Mouse (Mus musculus) skeletal muscle tissue, adult 2 months (tissue): ENCODE measurements around the gene Fcer1g.

ENCODE experiments used
- DNase-seq: peaks from one replicate; pipeline ENCODE4 v3.0.0-alpha.2; 2012; ENCODE audit warnings: low read depth, low spot score

The Fcer1g gene

DNA sequence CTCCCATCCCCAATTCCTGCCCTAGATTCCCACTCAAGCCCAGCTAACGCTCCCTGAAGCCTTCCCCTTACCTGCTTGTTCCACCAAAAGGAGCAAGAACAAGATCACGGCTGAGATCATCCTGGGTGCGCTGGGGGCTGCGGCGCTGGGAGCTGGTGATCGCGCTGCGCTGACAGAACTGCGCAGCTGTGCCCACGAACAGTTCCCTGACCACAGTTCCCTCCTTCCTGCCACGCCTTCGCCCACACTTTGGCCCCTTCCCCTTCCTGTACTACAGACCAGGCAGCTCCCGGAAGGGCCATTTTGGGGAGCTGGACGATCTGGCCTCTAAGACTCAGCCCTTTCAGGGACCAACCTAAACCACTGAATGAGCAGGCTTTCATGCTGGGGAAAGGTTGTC is at the start of gene Fcer1g:
Gene Fcer1g (minus strand): TSS at position 240 of the 400 bp plus-strand sequence.
- no peak for DNase-seq

DNA sequence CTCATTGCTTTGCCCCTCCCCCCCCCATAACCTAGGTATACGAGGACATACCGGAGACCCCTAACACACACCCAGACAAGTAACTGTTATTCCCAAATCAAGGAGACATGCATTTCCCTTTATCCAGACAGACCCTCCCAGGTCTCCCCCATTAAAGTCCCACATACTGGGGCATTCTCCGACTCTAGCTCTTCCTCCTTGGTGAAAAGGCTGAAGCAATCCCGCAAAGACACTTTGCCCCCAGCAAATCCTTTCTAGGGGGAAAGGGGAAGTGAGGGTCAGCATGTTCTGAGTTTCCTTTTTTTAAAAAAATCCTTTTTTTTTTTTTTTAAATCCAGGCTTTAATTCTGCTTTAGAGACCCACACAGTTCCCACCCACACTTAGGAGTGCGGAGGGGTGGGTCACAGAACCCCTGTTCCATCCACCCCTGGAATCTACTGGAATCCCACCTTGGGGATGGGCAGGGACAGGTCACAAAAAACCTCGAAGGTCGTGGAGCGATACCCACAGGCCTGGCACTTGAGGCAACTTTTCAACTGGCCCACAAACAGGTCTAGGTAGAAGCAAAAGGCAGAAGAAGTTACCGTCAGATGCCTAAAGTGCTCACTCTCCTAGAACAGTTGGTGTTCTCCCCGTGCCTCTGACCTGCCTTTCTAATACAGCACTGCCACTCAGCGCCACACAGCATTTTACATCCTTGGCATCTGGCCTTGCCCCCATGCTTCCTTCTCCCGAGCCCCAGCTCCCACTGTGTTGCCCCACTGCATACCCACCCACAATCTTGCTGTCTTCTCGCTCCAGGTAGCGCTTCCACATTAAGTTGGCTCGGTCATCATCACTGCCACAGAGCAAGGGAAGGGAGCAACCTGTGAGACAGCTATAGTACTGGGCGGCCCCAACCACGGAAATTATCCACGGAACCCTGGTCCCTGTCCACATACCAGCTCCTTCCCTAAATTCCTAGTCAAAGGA is 49.3 kb upstream of the Fcer1g start:
- DNase-seq = no peak

DNA sequence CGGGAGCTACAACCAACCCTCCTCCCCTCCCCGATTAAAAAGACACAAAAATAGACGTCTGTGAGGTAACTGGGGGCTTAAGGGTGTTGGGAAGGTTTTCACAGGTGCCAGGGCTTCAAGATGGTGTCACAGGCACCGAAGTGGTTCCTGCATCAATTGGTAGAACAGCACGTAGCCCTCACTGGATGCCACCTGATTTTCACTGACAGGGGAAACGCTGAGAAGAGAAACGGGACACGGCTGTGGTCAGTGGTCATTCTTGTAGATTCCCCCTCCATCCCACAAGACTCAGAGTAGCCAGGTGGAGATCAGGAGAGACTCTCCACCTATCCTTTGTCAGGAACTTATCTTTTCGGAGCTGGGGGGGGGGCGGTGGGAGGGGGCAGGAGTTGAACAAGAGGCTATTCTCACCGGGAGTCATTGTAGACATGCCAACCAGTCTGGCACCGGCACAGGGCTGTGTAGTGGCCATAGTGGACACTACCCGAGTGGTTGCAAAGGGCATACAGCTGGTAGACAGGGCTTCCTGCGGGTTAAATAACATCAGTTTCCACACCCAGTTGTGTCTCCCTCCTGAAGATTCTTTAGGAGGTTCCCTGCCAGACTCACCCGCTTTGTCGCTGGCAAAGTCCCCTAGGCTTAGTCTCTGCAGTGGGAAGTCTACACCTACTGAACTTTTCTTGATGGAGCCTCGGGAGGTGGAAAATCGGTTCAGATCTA is 48.1 kb upstream of the Fcer1g start:
- DNase-seq = no peak

- DNase-seq = peak; percentile 60
These were observed 47.4 kb upstream of the Fcer1g start for GRCm38 (mm10) chr1:171281528-171281923.

DNA sequence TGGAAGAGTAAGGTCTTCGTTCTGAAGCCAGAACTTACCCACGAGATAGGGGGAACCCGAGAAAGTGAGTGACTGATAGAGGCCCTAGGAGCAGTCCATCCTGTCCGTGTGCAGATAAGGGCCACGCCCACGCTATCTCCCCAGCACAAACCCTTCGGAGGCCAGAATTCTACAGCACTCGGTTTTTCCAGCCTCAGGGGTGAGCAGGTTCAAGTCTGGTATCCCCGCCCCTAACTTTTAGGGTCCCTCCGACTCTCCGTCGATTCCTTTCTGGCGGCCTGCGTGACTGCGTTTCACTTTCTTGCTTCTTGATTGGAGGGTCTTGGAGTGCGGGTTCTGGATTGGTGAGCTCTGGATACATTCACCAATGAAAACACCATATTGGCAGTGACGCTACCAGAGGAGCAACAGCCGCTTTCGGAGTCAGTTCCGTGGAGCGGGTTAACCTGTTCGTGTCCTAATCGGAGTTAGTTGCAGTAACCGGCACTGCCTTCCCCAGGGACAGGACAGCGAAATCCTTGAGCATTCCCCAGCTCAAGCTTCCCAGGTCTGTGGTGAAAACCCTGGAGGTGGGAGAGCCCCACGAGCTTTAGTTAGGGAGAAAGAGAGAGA is 46.9 kb upstream of the Fcer1g start, which contains the start of gene Ppox:
Gene Ppox (minus strand): TSS at position 271 of the 612 bp plus-strand sequence.
- peak; percentile 96 for DNase-seq

- DNase-seq = no peak
These were observed 46.2 kb upstream of the Fcer1g start for GRCm38 (mm10) chr1:171280250-171280915.

DNA sequence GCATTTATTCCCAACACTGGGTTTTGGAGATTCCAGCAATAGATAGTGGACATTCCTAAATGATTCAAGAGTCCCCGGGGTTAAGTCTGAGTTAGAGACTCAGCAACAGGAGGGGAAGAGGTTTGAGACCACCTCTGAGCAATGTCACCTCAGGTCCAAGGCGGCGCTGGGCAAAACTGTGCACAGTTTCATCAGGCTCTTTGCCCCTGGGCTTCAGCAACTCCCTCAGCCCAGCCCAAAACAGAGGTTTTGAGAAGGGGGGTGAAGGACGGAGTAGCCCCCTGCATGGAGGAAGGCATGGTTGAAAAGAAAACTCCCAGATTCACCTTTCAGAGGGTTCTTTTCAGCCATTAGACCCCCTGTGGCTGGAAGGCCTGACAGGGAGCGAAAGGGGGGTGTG is 45.6 kb upstream of the Fcer1g start:
- DNase-seq = no peak

DNA sequence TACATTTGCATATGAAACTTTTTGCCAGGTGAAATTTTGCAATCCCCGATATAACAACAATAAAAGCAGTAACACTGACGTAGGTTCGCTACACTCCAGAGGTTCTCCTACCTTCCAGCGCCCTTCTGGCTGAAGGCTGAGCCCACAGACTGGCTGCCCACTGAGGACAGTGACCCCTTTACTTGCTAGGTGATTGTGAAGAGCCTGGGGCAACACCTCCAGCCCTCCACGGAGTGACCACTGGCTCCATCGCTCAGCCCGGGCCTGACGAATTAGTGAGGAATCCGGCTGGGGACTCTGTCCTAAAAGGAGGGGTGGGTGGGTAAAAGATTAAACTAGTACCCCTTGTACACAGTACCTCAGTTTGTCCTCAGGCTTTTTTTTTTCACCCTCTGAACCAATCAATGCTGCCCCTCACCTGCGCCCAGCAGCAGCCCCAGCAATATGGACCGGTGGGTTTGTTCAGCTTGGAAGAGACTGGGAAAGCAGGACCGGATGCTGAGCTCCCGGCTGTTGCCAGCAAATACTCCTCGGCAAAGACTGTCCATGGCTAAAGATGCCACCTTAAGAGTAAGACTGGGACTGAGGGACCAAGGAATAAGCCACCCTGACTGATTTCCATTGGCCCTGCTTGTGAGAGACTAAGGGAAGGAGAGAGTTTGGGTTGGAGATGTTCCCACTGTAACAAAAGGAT is 45.0 kb upstream of the Fcer1g start:
- DNase-seq = no peak

DNA sequence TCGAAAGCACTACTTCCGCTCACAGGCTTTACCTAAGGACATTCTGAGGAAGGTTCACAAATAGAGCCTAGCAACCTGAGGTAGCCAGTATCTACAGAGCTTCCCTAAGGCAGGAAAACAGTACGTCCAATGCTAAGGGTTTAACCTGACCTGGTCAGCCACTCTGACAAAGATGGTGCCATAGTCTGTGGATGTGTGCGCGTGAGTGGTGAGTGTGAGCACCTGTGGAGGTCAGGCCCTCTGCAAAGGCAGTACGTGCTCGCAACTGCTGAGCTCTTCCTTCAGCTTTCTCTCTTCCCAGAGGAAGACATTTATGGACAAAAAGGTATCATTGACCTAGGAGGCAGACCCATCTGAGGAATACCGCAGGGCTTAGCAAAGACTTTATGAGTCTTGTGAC is 44.3 kb upstream of the Fcer1g start:
- DNase-seq = no peak

DNA sequence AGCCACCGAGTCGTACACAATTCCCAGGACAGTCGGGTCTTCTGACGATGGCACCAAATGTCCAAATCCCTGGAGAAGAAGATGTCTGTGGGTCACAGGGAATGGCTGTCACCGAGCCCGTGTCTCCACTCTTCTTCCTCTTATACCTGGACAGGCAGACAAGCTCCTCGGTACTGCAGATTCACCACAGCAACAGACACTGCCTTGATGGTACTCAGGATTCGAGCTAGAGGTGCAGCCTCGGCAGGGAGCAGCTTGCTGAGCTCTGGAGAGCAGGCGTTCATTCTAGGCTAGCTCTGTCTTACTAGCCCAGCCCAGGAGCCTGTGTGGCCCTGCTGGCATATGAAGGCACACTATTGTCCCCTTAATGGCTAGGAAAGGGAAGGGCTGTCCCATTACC is 43.6 kb upstream of the Fcer1g start:
- no peak for DNase-seq

GRCm38 (mm10) chr1:171276110-171276748 is 42.1 kb upstream of the Fcer1g start:
- no peak for DNase-seq

- DNase-seq = no peak
These were observed 41.1 kb upstream of the Fcer1g start for GRCm38 (mm10) chr1:171275144-171275734.

GRCm38 (mm10) chr1:171274171-171274570 is 40.0 kb upstream of the Fcer1g start:
- DNase-seq = no peak

- DNase-seq = no peak
These were observed 37.9 kb upstream of the Fcer1g start for GRCm38 (mm10) chr1:171272086-171272485.

- DNase-seq = no peak
These were observed 37.5 kb upstream of the Fcer1g start for GRCm38 (mm10) chr1:171271622-171272021.

GRCm38 (mm10) chr1:171271196-171271595 is 37.0 kb upstream of the Fcer1g start:
- no peak for DNase-seq

GRCm38 (mm10) chr1:171270573-171270900 is 36.4 kb upstream of the Fcer1g start:
- no peak for DNase-seq

DNA sequence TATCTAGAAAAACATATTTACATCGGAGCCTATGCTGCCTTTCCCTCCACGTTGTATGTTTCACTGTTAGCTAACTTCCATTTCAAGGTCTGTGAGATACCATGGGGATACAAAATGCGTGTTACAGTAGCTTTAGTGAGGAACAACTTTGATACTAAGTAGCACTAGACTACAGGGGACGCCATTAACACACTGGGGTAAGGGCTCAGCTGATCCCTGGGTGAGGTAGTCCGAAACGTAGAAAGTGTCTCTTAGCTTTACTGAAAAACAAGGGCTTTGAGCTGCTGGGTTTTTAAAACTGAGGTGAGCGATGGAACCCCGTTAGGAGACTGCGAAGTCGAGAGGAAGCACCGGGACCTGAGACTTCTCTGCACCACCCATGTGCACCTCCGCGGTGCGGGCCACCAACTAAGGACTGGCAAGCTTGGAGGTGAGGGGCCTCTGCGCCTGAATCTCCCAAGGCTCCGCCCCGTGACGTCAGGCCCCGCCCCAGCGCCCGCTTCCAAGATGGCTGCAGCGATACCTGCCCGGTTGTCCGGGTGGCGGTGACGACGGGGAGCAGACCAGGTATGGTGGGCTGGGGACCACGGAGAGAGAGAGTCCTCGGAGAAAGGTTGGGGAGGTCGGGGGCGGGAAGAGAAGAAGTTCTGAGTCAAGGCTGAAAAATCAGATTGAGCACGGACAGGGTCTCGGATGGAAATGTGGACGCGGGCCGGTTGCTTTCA is 35.8 kb upstream of the Fcer1g start, which contains the start of gene B4galt3:
Gene B4galt3 (plus strand): TSS at position 481 of the 725 bp plus-strand sequence.
- peak; percentile 85 for DNase-seq

DNA sequence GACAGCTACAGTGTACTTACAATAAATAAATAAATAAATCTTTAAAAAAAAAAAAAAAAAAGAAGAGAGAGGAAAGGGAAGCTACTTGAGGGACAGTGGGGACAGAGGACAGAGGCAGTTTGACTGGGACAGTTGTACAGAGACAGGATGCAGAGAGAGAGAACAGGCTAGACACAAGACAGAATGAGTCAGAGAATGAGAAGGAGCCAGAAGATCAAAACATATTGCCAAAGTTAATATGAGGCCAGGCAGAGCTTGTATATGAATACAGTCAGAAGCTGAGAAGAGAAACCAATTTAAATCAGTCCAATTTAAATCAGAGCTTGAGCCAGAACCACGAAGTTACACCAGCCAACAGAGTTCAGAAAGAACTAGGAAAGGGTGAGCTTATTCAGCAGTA is 34.2 kb upstream of the Fcer1g start:
- no peak for DNase-seq
